Mouse (Mus musculus): ENCODE results near the gene Chst15. TPM values are rescaled to one million over a fixed set of nuclear protein-coding genes. Genes with fewer than 3 reads are reported as not detected.
A peak's percentile ranks its signal among the peaks of the same experiment; 100 is the strongest.

Chst15 gene
- polyA plus RNA-seq, 1 experiment: 17.6 TPM

GRCm38 (mm10) chr7:132307722-132308271 lies 9.2 kb downstream of the Chst15 start:
- 56% methylated on average over 6 of the region's 6 CpGs for WGBS
- H3K4me1 ChIP-seq (ENCODE audit: control insufficient read depth, insufficient read depth, low read length): peaks cover 15% of the 10 kb centered on the region
- DNase-seq: peak; percentile 69
- no peak overlapping the region for H3K4me3 ChIP-seq (ENCODE audit: insufficient read depth, low read depth, low read length)
- no peaks in the 10 kb centered on the region for H3K27me3 ChIP-seq (replicated peaks; ENCODE audit: control insufficient read depth, insufficient read depth, low read length)
- no peaks in the 10 kb centered on the region for H3K36me3 ChIP-seq (ENCODE audit: control insufficient read depth, insufficient read depth, low read length)
- TF ChIP-seq POLR2A (IDR thresholded peaks at IDR 0.05; ENCODE audit: low read depth, low read length) (no peak), CTCF (conservative IDR thresholded peaks at IDR 0.05; ENCODE audit: insufficient read depth, insufficient read length, low read depth, low read length) (no peak)
- H3K27ac ChIP-seq (ENCODE audit: insufficient read depth, low read depth, low read length): peak overlapping the region; percentile 71

- no peak for TF ChIP-seq POLR2A (IDR thresholded peaks at IDR 0.05; ENCODE audit: low read depth, low read length)
- TF ChIP-seq CTCF (conservative IDR thresholded peaks at IDR 0.05; ENCODE audit: insufficient read depth, insufficient read length, low read depth, low read length): no peak
- peaks cover 14% of the 10 kb centered on the region for H3K4me1 ChIP-seq (ENCODE audit: control insufficient read depth, insufficient read depth, low read length)
- no peak for DNase-seq
- 92% methylated on average over 8 of the region's 8 CpGs for WGBS
- no peak overlapping the region for H3K4me3 ChIP-seq (ENCODE audit: insufficient read depth, low read depth, low read length)
- H3K27me3 ChIP-seq (replicated peaks; ENCODE audit: control insufficient read depth, insufficient read depth, low read length): no peaks in the 10 kb centered on the region
- no peaks in the 10 kb centered on the region for H3K36me3 ChIP-seq (ENCODE audit: control insufficient read depth, insufficient read depth, low read length)
- H3K27ac ChIP-seq (ENCODE audit: insufficient read depth, low read depth, low read length): no peak overlapping the region
Observed at GRCm38 (mm10) chr7:132306671-132307412, 10.2 kb downstream of the Chst15 start.

- no peaks in the 10 kb centered on the region for H3K36me3 ChIP-seq (ENCODE audit: control insufficient read depth, insufficient read depth, low read length)
- 83% methylated on average over 5 of the region's 5 CpGs for WGBS
- no peak for TF ChIP-seq CTCF (conservative IDR thresholded peaks at IDR 0.05; ENCODE audit: insufficient read depth, insufficient read length, low read depth, low read length)
- no peak for TF ChIP-seq POLR2A (IDR thresholded peaks at IDR 0.05; ENCODE audit: low read depth, low read length)
- no peak overlapping the region for H3K27ac ChIP-seq (ENCODE audit: insufficient read depth, low read depth, low read length)
- no peaks in the 10 kb centered on the region for H3K27me3 ChIP-seq (replicated peaks; ENCODE audit: control insufficient read depth, insufficient read depth, low read length)
- no peak overlapping the region for H3K4me3 ChIP-seq (ENCODE audit: insufficient read depth, low read depth, low read length)
- H3K4me1 ChIP-seq (ENCODE audit: control insufficient read depth, insufficient read depth, low read length): peaks cover 14% of the 10 kb centered on the region
- peak; percentile 30 for DNase-seq
Observed at GRCm38 (mm10) chr7:132305492-132306375, 11.3 kb downstream of the Chst15 start.

GRCm38 (mm10) chr7:132304424-132305085 lies 12.5 kb downstream of the Chst15 start:
- H3K27ac ChIP-seq (ENCODE audit: insufficient read depth, low read depth, low read length): no peak overlapping the region
- H3K4me1 ChIP-seq (ENCODE audit: control insufficient read depth, insufficient read depth, low read length): peaks cover 14% of the 10 kb centered on the region
- TF ChIP-seq POLR2A (IDR thresholded peaks at IDR 0.05; ENCODE audit: low read depth, low read length) (no peak), CTCF (conservative IDR thresholded peaks at IDR 0.05; ENCODE audit: insufficient read depth, insufficient read length, low read depth, low read length) (no peak)
- no peak overlapping the region for H3K4me3 ChIP-seq (ENCODE audit: insufficient read depth, low read depth, low read length)
- DNase-seq: no peak
- 75% methylated on average over 8 of the region's 8 CpGs for WGBS
- H3K36me3 ChIP-seq (ENCODE audit: control insufficient read depth, insufficient read depth, low read length): no peaks in the 10 kb centered on the region
- no peaks in the 10 kb centered on the region for H3K27me3 ChIP-seq (replicated peaks; ENCODE audit: control insufficient read depth, insufficient read depth, low read length)

GRCm38 (mm10) chr7:132303988-132304387 lies 13.0 kb downstream of the Chst15 start:
- WGBS: 72% methylated on average over 7 of the region's 7 CpGs
- no peak overlapping the region for H3K4me3 ChIP-seq (ENCODE audit: insufficient read depth, low read depth, low read length)
- no peak overlapping the region for H3K27ac ChIP-seq (ENCODE audit: insufficient read depth, low read depth, low read length)
- H3K27me3 ChIP-seq (replicated peaks; ENCODE audit: control insufficient read depth, insufficient read depth, low read length): no peaks in the 10 kb centered on the region
- peaks cover 17% of the 10 kb centered on the region for H3K4me1 ChIP-seq (ENCODE audit: control insufficient read depth, insufficient read depth, low read length)
- DNase-seq: no peak
- no peak for TF ChIP-seq CTCF (conservative IDR thresholded peaks at IDR 0.05; ENCODE audit: insufficient read depth, insufficient read length, low read depth, low read length)
- TF ChIP-seq POLR2A (IDR thresholded peaks at IDR 0.05; ENCODE audit: low read depth, low read length): no peak
- no peaks in the 10 kb centered on the region for H3K36me3 ChIP-seq (ENCODE audit: control insufficient read depth, insufficient read depth, low read length)

GRCm38 (mm10) chr7:132302508-132303241 lies 14.4 kb downstream of the Chst15 start:
- no peak overlapping the region; the same call in 1 of the 2 replicates for H3K27ac ChIP-seq (ENCODE audit: insufficient read depth, low read depth, low read length)
- TF ChIP-seq POLR2A (IDR thresholded peaks at IDR 0.05; ENCODE audit: low read depth, low read length): no peak
- no peak for TF ChIP-seq CTCF (conservative IDR thresholded peaks at IDR 0.05; ENCODE audit: insufficient read depth, insufficient read length, low read depth, low read length)
- peaks cover 11% of the 10 kb centered on the region for H3K4me1 ChIP-seq (ENCODE audit: control insufficient read depth, insufficient read depth, low read length)
- no peaks in the 10 kb centered on the region for H3K27me3 ChIP-seq (replicated peaks; ENCODE audit: control insufficient read depth, insufficient read depth, low read length)
- WGBS: 58% methylated on average over 8 of the region's 8 CpGs
- H3K4me3 ChIP-seq (ENCODE audit: insufficient read depth, low read depth, low read length): no peak overlapping the region
- peak; percentile 48 for DNase-seq
- no peaks in the 10 kb centered on the region for H3K36me3 ChIP-seq (ENCODE audit: control insufficient read depth, insufficient read depth, low read length)

All from kidney, adult 2 months (tissue).